Mouse (Mus musculus) limb, embryonic 15.5 days (tissue): ENCODE data around the gene Clip2. TPM values are rescaled to one million over a fixed set of nuclear protein-coding genes. Genes with fewer than 3 reads are reported as not detected.

Source experiments
- ATAC-seq: fragments of 200-750 bp; cut with Nextera tagmentation; 2 replicates; pipeline ENCODE4 v1.8.0; 2017; ENCODE audit warnings: low read depth, moderate TSS enrichment; ENCODE audit not compliant: insufficient number of reproducible peaks, low FRiP score, low TSS enrichment
- H3K27ac ChIP-seq: fragments of 300-500 bp; sonication (generic); 2 replicates; pipeline ENCODE4 v1.5.1; 2015; ENCODE audit warnings: moderate library complexity, mild to moderate bottlenecking, inconsistent platforms
- H3K27me3 ChIP-seq: fragments of 300-500 bp; sonication (generic); 2 replicates; pipeline ENCODE4 v1.6.1; 2015; ENCODE audit warnings: inconsistent platforms
- H3K36me3 ChIP-seq: fragments of 300-500 bp; sonication (generic); 2 replicates; pipeline ENCODE4 v1.6.1; 2015; ENCODE audit warnings: inconsistent platforms
- H3K4me1 ChIP-seq: fragments of 300-500 bp; sonication (generic); 2 replicates; pipeline ENCODE4 v1.6.1; 2015; ENCODE audit warnings: inconsistent platforms
- H3K4me2 ChIP-seq: fragments of 300-500 bp; sonication (generic); 2 replicates; pipeline ENCODE4 v1.6.1; 2015; ENCODE audit warnings: mild to moderate bottlenecking, inconsistent platforms
- H3K4me3 ChIP-seq: fragments of 300-500 bp; sonication (generic); 2 replicates; pipeline ENCODE4 v1.5.1; 2015; ENCODE audit warnings: mild to moderate bottlenecking, inconsistent platforms
- H3K9ac ChIP-seq: fragments of 300-500 bp; sonication (generic); 2 replicates; pipeline ENCODE4 v1.6.1; 2015; ENCODE audit warnings: inconsistent platforms
- H3K9me3 ChIP-seq: fragments of 300-500 bp; sonication (generic); 2 replicates; pipeline ENCODE4 v1.6.1; 2016; ENCODE audit warnings: inconsistent platforms
- WGBS: fragments of 180-500 bp; shearing (Covaris S2); methylation state at CpG from one replicate; pipeline ENCODE4 v1.1.7; 2015; 5-methylcytosine and 5-hydroxymethylcytosine counted together
- polyA plus RNA-seq: library from polyadenylated mRNA; unstranded; fragments of >200 nt; fragmentation: Nextera tagmentation; extraction: Ambion mirVana; gene quantifications from 2 replicates; pipeline ENCODE4 v1.2.1, GENCODE M21; 2015

Clip2 gene
- polyA plus RNA-seq, 1 experiment from 2014 or later, result 3.9 TPM

DNA sequence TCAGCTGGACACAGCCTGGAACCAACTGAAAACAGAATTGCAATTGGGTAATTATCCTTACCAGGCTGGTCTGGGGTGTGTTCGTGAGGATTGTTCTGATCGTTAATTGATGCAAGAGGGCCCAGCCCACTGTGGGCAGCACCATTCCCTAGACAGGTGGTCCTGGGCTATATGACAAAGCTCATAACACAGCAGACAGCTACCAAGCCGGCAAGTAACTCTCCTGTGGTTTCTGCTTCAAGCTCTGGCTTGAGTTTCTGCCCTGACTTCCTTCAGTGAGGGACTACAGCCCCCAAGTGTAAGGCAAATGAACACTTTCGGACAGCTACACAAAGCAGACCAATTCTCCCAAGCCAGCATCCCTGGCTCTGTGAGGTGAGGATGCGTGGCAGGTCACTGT, 55.2 kb downstream of the Clip2 start:
- H3K4me1 ChIP-seq, result 0 out of 2 replicates have a peak, but pooled peaks cover under 1% of the 10 kb centered on the region
- no peaks in the 10 kb centered on the region for H3K9me3 ChIP-seq
- H3K4me3 ChIP-seq, result no peak overlapping the region
- no peaks in the 10 kb centered on the region for H3K27me3 ChIP-seq
- H3K9ac ChIP-seq, result no peak overlapping the region
- peaks cover 81% of the 10 kb centered on the region for H3K36me3 ChIP-seq
- WGBS, result 86% methylated on average over 5 of the region's 5 CpGs
- ATAC-seq, result no peak
- H3K4me2 ChIP-seq, result no peak overlapping the region
- no peak overlapping the region for H3K27ac ChIP-seq

DNA sequence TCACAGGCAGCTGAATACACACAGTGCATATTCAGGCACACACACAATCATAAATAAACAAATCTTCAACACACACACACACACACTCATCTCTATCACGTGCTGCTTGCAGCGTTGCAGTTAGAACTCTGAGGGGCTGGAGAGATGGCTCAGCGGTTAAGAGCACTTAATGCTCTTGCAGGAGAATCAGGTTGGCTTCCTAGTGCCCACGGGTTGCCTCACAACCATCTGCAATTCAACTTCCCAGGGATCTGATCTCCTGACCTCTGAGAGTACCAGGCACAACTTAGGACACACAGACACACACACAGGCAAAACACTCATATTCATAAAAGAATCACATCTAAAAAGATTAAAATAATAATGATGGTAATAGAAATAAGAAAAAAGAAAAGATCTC, 56.4 kb downstream of the Clip2 start:
- no peak overlapping the region for H3K4me2 ChIP-seq
- H3K27me3 ChIP-seq, result no peaks in the 10 kb centered on the region
- no peak overlapping the region for H3K27ac ChIP-seq
- WGBS, result 86% methylated on average over 4 of the region's 4 CpGs
- H3K4me3 ChIP-seq, result no peak overlapping the region
- no peak overlapping the region for H3K9ac ChIP-seq
- no peaks in the 10 kb centered on the region for H3K9me3 ChIP-seq
- peaks cover 5% of the 10 kb centered on the region for H3K4me1 ChIP-seq
- peaks cover 73% of the 10 kb centered on the region for H3K36me3 ChIP-seq
- no peak for ATAC-seq

DNA sequence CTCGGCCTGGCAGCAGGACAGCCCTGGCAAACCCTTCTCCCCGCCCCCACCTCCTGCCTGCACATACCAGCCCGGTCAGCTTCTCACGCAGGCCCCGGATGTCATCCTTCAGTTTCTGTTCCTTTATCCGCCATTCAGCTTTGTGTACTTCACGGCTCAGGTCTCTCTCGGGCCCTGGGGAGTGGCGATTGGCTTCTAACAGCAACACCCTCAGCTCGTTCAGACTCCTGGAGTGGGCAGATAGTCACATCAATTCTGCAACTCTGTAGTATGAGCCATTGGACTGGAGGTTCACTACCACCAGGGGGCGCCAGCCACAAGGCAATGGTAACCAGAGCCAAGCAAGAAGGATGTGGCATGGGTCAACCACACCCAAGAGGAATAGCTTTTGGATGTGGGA, 58.1 kb downstream of the Clip2 start:
- H3K36me3 ChIP-seq, result peaks cover 78% of the 10 kb centered on the region
- H3K9me3 ChIP-seq, result no peaks in the 10 kb centered on the region
- H3K4me3 ChIP-seq, result no peak overlapping the region
- H3K27ac ChIP-seq, result no peak overlapping the region
- H3K9ac ChIP-seq, result no peak overlapping the region
- peaks cover 13% of the 10 kb centered on the region for H3K4me1 ChIP-seq
- 60% methylated on average over 11 of the region's 11 CpGs for WGBS
- no peak overlapping the region for H3K4me2 ChIP-seq
- no peaks in the 10 kb centered on the region for H3K27me3 ChIP-seq
- no peak for ATAC-seq

DNA sequence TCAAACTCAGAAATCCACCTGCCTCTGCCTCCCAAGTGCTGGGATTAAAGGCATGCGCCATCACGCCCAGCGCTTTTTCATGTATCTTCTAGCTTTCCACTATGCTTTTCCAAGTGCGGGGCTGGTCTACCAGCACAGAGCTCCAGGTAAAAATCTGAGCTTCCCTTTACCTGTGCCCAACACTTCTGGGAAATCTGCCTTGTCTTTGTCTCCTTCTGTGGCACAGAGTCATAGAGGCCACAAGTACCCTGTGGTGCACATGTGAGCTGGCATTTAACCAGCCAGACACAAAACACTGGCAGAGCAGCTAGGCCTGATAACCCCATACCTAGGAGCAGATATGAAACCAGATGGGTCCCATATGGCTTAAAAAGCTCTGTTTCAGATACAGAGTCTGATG, 59.3 kb downstream of the Clip2 start:
- Histone ChIP-seq H3K4me3 (no peak overlapping the region), H3K27me3 (no peaks in the 10 kb centered on the region), H3K27ac (no peak overlapping the region), H3K9me3 (no peaks in the 10 kb centered on the region), H3K9ac (no peak overlapping the region), H3K4me1 (peaks cover 15% of the 10 kb centered on the region), H3K4me2 (no peak overlapping the region), H3K36me3 (peaks cover 74% of the 10 kb centered on the region)
- WGBS, result 98% methylated on average over 4 of the region's 4 CpGs
- ATAC-seq, result no peak

DNA sequence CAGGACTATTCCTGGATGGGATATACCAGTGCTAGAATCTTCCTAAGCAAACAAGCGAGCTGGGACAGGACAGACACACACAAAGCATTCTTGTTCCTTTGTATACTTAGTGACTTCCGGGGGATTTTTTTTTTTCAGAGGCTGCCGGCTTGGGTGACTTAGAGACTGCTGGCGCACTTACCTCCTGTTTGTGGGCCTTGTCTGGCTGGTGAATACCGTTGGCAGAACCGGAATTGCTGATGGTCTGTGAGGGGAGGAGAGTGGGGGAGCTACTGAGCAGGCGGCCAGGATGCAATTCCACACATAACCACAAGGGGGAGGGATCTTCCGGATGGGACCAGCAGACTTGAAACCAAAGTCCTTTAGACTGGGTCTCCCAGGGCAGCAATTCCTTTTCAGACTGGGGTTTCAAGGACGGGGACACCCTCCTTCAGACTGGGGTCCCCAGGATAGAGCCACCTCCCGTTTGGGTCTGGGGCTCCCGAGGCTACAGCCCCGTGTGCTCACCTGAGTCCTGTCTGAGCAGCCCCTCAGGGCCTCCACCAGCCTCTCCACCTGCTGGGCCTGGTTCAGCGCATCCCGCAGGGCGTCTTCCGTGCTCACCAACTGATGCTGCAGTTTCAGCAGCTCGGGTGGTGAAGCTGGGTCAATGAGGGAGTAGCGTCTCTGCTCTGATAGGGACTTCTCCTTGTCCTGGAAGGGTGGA, 60.4 kb downstream of the Clip2 start:
- Histone ChIP-seq H3K4me1 (peaks cover 16% of the 10 kb centered on the region), H3K4me3 (no peak overlapping the region), H3K4me2 (no peak overlapping the region), H3K9me3 (no peaks in the 10 kb centered on the region), H3K27me3 (no peaks in the 10 kb centered on the region), H3K36me3 (peaks cover 63% of the 10 kb centered on the region), H3K27ac (no peak overlapping the region), H3K9ac (no peak overlapping the region)
- ATAC-seq, result no peak
- 24% methylated on average over 18 of the region's 18 CpGs for WGBS

DNA sequence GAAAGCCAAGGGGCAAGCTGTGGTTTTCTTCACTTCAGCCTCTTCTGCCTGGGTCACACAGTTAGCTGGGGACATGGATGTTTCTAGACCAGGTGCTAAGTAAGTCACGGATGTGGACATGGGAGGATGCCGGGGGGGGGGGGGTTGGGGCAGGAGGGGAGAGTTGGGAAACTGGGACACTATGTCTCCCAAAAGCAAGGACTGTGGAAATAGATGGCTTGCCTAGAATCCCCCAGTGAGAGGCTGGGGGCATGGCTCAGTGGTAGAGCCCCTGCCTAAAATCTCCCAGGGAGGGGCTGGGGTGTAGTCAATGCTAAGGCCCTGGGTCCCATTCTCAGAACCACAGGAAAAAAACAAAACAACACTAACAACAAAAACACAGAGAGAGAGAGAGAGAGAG, 61.0 kb downstream of the Clip2 start:
- H3K9me3 ChIP-seq, result no peaks in the 10 kb centered on the region
- no peak for ATAC-seq
- no peak overlapping the region for H3K27ac ChIP-seq
- peaks cover 57% of the 10 kb centered on the region for H3K36me3 ChIP-seq
- H3K4me2 ChIP-seq, result no peak overlapping the region
- H3K4me1 ChIP-seq, result peaks cover 16% of the 10 kb centered on the region
- no peak overlapping the region for H3K4me3 ChIP-seq
- WGBS, result 80% methylated on average over 2 of the region's 2 CpGs
- no peaks in the 10 kb centered on the region for H3K27me3 ChIP-seq
- no peak overlapping the region for H3K9ac ChIP-seq

DNA sequence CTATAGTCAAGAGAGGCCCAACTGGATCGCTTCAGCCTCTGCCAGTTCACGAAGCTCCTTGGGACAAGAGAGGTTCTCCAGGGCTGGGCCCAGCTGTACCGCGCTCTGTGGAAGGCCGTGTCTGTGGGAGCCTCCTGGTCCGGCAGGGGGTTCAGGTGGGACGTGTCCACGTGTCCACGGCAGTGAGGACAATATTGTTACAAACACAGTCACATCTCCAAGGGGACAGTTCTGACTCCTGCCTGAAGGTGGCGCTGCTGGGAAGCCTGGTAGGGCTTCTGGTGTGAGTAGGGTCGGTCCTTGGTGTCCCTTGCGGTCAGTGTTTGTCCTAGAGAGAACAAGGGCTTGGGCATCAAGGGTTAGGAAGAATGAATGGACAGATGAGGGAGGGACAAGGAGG, 61.8 kb downstream of the Clip2 start:
- no peak overlapping the region for H3K9ac ChIP-seq
- no peak for ATAC-seq
- H3K27ac ChIP-seq, result no peak overlapping the region
- no peaks in the 10 kb centered on the region for H3K27me3 ChIP-seq
- H3K4me1 ChIP-seq, result peaks cover 16% of the 10 kb centered on the region
- WGBS, result 88% methylated on average over 12 of the region's 12 CpGs
- H3K4me2 ChIP-seq, result no peak overlapping the region
- H3K4me3 ChIP-seq, result no peak overlapping the region
- H3K36me3 ChIP-seq, result peaks cover 50% of the 10 kb centered on the region
- H3K9me3 ChIP-seq, result no peaks in the 10 kb centered on the region

DNA sequence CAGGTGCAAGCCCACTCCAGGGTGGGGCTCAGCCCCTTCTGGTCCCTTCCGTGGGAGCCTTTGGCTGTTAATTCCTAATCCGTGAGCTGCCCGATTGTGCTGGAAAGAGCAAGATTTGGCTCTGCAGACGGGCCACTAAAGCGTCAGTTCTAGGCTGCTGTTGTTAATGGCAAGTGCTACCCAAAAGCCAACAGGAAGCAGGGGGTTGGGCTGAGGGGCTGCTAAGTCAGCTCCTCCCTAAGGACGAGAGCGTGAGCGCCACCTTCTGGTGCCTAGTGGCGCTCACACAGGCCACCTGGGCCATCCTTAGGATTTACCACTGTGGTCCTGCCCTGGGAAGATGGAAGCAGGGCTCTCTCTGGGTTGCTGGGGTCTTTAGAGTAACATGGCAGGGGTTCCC, 62.7 kb downstream of the Clip2 start:
- peaks cover 42% of the 10 kb centered on the region for H3K36me3 ChIP-seq
- WGBS, result 33% methylated on average over 9 of the region's 9 CpGs

DNA sequence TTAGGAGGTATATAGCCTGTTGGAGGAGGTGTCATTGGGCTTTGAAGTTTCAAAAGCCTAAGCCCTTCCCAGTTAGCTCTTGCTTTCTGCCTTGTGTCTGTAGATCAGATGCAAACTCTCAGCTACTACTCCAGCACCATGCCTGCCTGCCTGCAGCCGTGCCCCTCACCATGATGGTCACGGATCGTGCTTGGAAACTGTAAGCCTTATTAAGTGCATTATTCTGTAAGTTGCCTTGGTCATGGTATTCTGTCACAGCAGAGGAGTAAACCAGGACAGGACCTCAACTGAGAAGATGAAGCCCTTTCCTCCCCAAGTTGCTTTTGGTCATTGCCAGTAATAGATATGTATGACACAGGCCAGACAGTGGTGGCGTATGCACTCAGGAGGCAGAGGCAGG, 63.6 kb downstream of the Clip2 start:
- H3K27me3 ChIP-seq, result no peaks in the 10 kb centered on the region
- H3K4me2 ChIP-seq, result no peak overlapping the region
- no peak overlapping the region for H3K9ac ChIP-seq
- peaks cover 34% of the 10 kb centered on the region for H3K36me3 ChIP-seq
- no peaks in the 10 kb centered on the region for H3K9me3 ChIP-seq
- 88% methylated on average over 4 of the region's 4 CpGs for WGBS
- H3K27ac ChIP-seq, result no peak overlapping the region; the same call in 1 of the 2 replicates
- no peak for ATAC-seq
- H3K4me1 ChIP-seq, result peaks cover 16% of the 10 kb centered on the region
- no peak overlapping the region for H3K4me3 ChIP-seq

More for the DNA sequence above, 62.7 kb downstream of the Clip2 start:
- ATAC-seq, result no peak
- Histone ChIP-seq H3K9me3 (no peaks in the 10 kb centered on the region), H3K4me1 (peaks cover 16% of the 10 kb centered on the region), H3K27me3 (no peaks in the 10 kb centered on the region), H3K4me2 (no peak overlapping the region), H3K9ac (no peak overlapping the region), H3K27ac (no peak overlapping the region), H3K4me3 (no peak overlapping the region)

DNA sequence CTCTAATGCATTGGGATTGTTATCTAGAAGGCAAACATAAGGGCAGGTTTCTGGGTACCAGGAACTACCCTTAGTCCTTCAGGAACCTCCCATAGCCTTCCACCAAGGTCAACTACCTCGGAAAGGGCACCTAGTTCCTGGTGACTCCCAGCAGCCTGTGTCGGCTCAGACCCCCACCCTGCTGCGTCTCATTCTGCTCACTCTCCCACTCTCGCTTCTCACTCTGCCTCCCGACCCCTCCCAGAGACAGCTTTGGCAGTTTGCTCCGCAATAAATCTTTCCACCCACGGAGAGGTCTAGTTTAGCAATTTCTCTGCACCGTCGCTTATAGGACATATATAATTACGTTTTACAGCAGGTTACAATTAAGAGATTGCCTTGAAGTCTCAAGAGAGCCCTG, 64.2 kb downstream of the Clip2 start:
- Histone ChIP-seq H3K36me3 (peaks cover 28% of the 10 kb centered on the region), H3K4me3 (no peak overlapping the region), H3K9me3 (no peaks in the 10 kb centered on the region), H3K27ac (no peak overlapping the region), H3K27me3 (no peaks in the 10 kb centered on the region), H3K9ac (no peak overlapping the region), H3K4me2 (no peak overlapping the region), H3K4me1 (peaks cover 16% of the 10 kb centered on the region)
- no peak for ATAC-seq
- WGBS, result 24% methylated on average over 10 of the region's 10 CpGs

DNA sequence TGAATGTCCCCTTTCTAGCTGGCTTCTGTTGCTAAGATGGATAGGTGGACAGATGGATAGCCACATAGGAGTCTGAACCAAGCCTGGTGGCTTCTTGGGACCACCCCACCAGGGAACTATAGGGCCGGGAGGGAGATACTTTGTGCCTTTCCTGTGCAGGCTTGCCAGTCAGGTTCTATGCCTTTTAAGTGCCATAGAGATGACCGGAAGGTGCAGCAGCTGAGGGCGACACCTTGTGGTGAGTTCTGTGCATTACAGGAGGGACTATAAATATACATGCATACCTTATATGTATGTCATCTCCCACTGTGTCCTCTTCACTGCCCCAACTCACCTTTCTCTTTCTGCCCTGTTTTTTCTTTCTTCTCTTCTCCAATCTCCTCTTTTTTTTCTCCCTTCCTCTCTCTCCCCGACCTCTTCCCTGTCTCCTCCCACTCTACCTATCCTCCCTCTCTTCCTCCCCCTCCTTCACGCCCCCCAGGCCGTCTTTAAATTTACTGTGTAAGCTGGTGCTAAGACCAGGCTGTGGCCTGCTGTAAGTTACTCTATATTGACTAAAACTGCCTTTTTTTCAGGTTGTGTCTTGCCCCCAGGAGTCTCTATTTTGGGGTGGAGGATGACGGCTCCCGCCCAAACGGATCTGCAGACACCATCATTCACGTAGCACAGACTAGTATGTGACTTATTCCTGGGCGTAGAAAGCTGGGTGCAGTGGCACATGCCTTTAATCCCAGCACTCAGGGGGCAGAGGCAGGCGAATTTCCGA, 66.2 kb downstream of the Clip2 start:
- Histone ChIP-seq H3K27ac (no peak overlapping the region), H3K4me1 (peaks cover 10% of the 10 kb centered on the region), H3K9me3 (no peaks in the 10 kb centered on the region), H3K4me2 (no peak overlapping the region), H3K36me3 (peaks cover 22% of the 10 kb centered on the region), H3K4me3 (no peak overlapping the region), H3K9ac (no peak overlapping the region), H3K27me3 (no peaks in the 10 kb centered on the region)
- 52% methylated on average over 13 of the region's 13 CpGs for WGBS
- ATAC-seq, result no peak

DNA sequence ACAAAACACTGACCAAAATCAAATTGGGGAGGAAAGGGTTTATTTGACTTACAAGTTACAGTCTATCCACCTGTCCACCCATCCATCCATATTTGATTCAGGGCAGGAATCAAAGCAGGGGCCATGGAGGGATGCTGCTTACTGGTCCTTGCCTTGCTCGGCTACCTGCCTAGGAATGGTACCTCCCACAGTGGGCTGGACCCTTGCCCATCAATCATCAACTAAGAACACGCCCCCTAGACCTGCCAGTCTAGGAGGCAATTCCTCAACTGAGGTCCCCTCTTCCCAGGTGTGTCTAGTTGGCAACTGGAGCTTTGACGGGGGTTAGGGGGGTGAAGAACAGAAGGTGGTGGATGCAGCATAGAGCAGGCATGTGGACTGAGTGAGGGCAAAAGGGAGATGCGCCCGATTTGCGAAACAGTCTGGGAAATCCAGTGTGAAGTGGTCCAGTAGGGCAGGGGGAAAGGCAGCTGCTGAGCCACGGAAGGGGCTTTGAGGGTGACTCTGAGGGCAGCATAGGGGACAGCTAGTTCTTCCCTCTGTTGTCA, 67.0 kb downstream of the Clip2 start:
- Histone ChIP-seq H3K9ac (no peak overlapping the region), H3K9me3 (no peaks in the 10 kb centered on the region), H3K27me3 (no peaks in the 10 kb centered on the region), H3K27ac (no peak overlapping the region), H3K4me1 (peaks cover 10% of the 10 kb centered on the region), H3K36me3 (peaks cover 14% of the 10 kb centered on the region), H3K4me3 (no peak overlapping the region), H3K4me2 (no peak overlapping the region)
- no peak for ATAC-seq
- 77% methylated on average over 7 of the region's 7 CpGs for WGBS
